In genomic region chr16:44173966-44174530, GRCm38 (mm10) we compare ENCODE assay signal across 8 mouse cellular contexts. TPM values are rescaled to one million over a fixed set of nuclear protein-coding genes. Genes with fewer than 3 reads are reported as not detected.
DNase-seq lines count a peak whose midpoint lies in the region; ATAC-seq and TF ChIP-seq lines count a peak whose summit lies in the region.

No protein-coding gene starts in this region.

- peak overlapping the region; percentile 74 for H3K4me2 ChIP-seq in heart, embryonic 13.5 days
- H3K4me2 ChIP-seq in heart, embryonic 16.5 days (ENCODE audit: low read depth, low read length), result peak overlapping the region; percentile 72
- H3K4me2 ChIP-seq in midbrain, embryonic 12.5 days (replicated peaks), result peak overlapping the region; percentile 79

- no peaks in the 10 kb centered on the region for H3K27me3 ChIP-seq in heart, embryonic 13.5 days (replicated peaks)
- H3K27me3 ChIP-seq in MEL (ENCODE audit: control insufficient read depth in 1 of 2, insufficient read depth in 2 of 2, low read length in 2 of 2), result no peaks in the 10 kb centered on the region
- no peaks in the 10 kb centered on the region for H3K27me3 ChIP-seq in heart, embryonic 16.5 days (ENCODE audit: control insufficient read depth, insufficient read depth, low read length)
- no peaks in the 10 kb centered on the region for H3K27me3 ChIP-seq in midbrain, embryonic 12.5 days

- peaks cover 28% of the 10 kb centered on the region for H3K4me1 ChIP-seq in heart, embryonic 13.5 days
- peaks cover 17 to 22% of the 10 kb centered on the region in 2 experiments for H3K4me1 ChIP-seq in MEL (ENCODE audit: control insufficient read depth in 1 of 2, insufficient read depth in 2 of 2, low read length in 2 of 2)
- peaks cover 21% of the 10 kb centered on the region for H3K4me1 ChIP-seq in heart, embryonic 16.5 days (ENCODE audit: control insufficient read depth, insufficient read depth, low read length)
- H3K4me1 ChIP-seq in midbrain, embryonic 12.5 days, result peaks cover 14% of the 10 kb centered on the region

- H3K36me3 ChIP-seq in heart, embryonic 13.5 days, result 0 out of 2 replicates have a peak, but pooled peaks cover 2% of the 10 kb centered on the region
- H3K36me3 ChIP-seq in MEL (ENCODE audit: control insufficient read depth in 1 of 2, insufficient read depth in 2 of 2, low read length in 2 of 2), result peaks cover 0 to 26% of the 10 kb centered on the region in 2 experiments; a peak in 2 of 4 replicates
- H3K36me3 ChIP-seq in heart, embryonic 16.5 days (ENCODE audit: control insufficient read depth, insufficient read depth), result 0 out of 2 replicates have a peak, but pooled peaks cover 2% of the 10 kb centered on the region
- H3K36me3 ChIP-seq in midbrain, embryonic 12.5 days, result 0 out of 2 replicates have a peak, but pooled peaks cover 3% of the 10 kb centered on the region

- no peak for ATAC-seq in heart, embryonic 13.5 days (ENCODE audit: extremely low read depth, insufficient number of reproducible peaks, low FRiP score, low TSS enrichment)
- ATAC-seq in heart, embryonic 16.5 days (replicated peaks; ENCODE audit: extremely low read depth, insufficient read depth, low FRiP score), result no peak
- no peak for ATAC-seq in midbrain, embryonic 12.5 days (ENCODE audit: low FRiP score, low read depth)

- TF ChIP-seq POLR2A in MEL (IDR thresholded peaks at IDR 0.05; ENCODE audit: control insufficient read depth in 1 of 2, insufficient read depth in 1 of 2, low read depth in 1 of 2, low read length in 2 of 2, poor library complexity in 1 of 2), result peak in 1 of 2 experiments; percentile 15; a peak in 1 of 4 replicates

- TF ChIP-seq RAD21 in MEL (IDR thresholded peaks at IDR 0.05; ENCODE audit: low read depth, low read length), result no peak

- no peak for TF ChIP-seq CTCF in MEL (IDR thresholded peaks at IDR 0.05 in 2 of 3, conservative IDR thresholded peaks at IDR 0.05 in 1 of 3; ENCODE audit: control insufficient read depth in 1 of 3, insufficient read depth in 1 of 3, low read depth in 2 of 3, low read length in 3 of 3, poor library complexity in 1 of 3, severe bottlenecking in 1 of 3)

- peak overlapping the region; percentile 98 for H3K9ac ChIP-seq in heart, embryonic 13.5 days
- peak overlapping the region; percentile 76 for H3K9ac ChIP-seq in MEL (ENCODE audit: control insufficient read depth, low read depth, low read length, poor library complexity, severe bottlenecking)
- peak overlapping the region; percentile 92 for H3K9ac ChIP-seq in heart, embryonic 16.5 days (ENCODE audit: low read length)
- H3K9ac ChIP-seq in midbrain, embryonic 12.5 days (replicated peaks), result peak overlapping the region; percentile 95

- WGBS in heart, embryonic 13.5 days, result 10% methylated on average over 7 of the region's 7 CpGs
- WGBS in heart, embryonic 16.5 days, result 12% methylated on average over 7 of the region's 7 CpGs
- WGBS in midbrain, embryonic 12.5 days, result 23% methylated on average over 7 of the region's 7 CpGs

- DNase-seq in heart, adult 8-10 months (ENCODE audit: low spot score), result no peak
- peak; percentile 73 for DNase-seq in MEL (ENCODE audit: low read depth, low spot score)
- DNase-seq in left cerebral cortex, adult 11 months (ENCODE audit: low spot score), result no peak
- DNase-seq in urinary bladder, postnatal 36 days (ENCODE audit: low spot score in 2 of 2), result no peak
- no peak for DNase-seq in adrenal gland, adult 18-20 months (ENCODE audit: low spot score in 2 of 2)

- no peaks in the 10 kb centered on the region for H3K9me3 ChIP-seq in heart, embryonic 13.5 days
- H3K9me3 ChIP-seq in MEL (replicated peaks; ENCODE audit: insufficient read depth, low read length), result no peaks in the 10 kb centered on the region
- H3K9me3 ChIP-seq in heart, embryonic 16.5 days (replicated peaks; ENCODE audit: control insufficient read depth, low read length), result no peaks in the 10 kb centered on the region
- no peaks in the 10 kb centered on the region for H3K9me3 ChIP-seq in midbrain, embryonic 12.5 days

- TF ChIP-seq EP300 in MEL (IDR thresholded peaks at IDR 0.05; ENCODE audit: low read depth in 1 of 2, low read length in 2 of 2), result peak; percentile 90 to 92

- peak overlapping the region; percentile 86 for H3K4me3 ChIP-seq in heart, embryonic 13.5 days
- peak overlapping the region; percentile 84 to 96 for H3K4me3 ChIP-seq in MEL (ENCODE audit: control insufficient read depth in 1 of 2, insufficient read depth in 1 of 2, low read depth in 2 of 2, low read length in 2 of 2)
- H3K4me3 ChIP-seq in heart, embryonic 16.5 days (ENCODE audit: low read length), result peak overlapping the region; percentile 85
- H3K4me3 ChIP-seq in midbrain, embryonic 12.5 days, result peak overlapping the region; percentile 96

- H3K27ac ChIP-seq in heart, embryonic 13.5 days (replicated peaks), result peak overlapping the region; percentile 99
- H3K27ac ChIP-seq in MEL (ENCODE audit: control insufficient read depth, low read depth, low read length), result peak overlapping the region; percentile 91
- H3K27ac ChIP-seq in heart, embryonic 16.5 days (ENCODE audit: low read length), result peak overlapping the region; percentile 96
- H3K27ac ChIP-seq in midbrain, embryonic 12.5 days (replicated peaks), result no peak overlapping the region; the same call in 1 of the 2 replicates

- peaks cover 26% of the 10 kb centered on the region for H3K79me2 ChIP-seq in MEL (ENCODE audit: control insufficient read depth, insufficient read depth, low read length, poor library complexity)

TF ChIP-seq in MEL, 35 proteins besides CTCF, POLR2A, EP300 and RAD21 (continues in another document):
- TF ChIP-seq GABPA (IDR thresholded peaks at IDR 0.05; ENCODE audit: low read depth, low read length) (no peak), USF2 (IDR thresholded peaks at IDR 0.05; ENCODE audit: borderline replicate concordance in 1 of 2, insufficient read depth in 1 of 2, low read depth in 1 of 2, low read length in 2 of 2) (no peak), POLR2AphosphoS5 (IDR thresholded peaks at IDR 0.05; ENCODE audit: borderline replicate concordance, low read depth, low read length) (no peak), ZC3H11A (IDR thresholded peaks at IDR 0.05; ENCODE audit: low read depth, low read length) (no peak), ZNF384 (IDR thresholded peaks at IDR 0.05; ENCODE audit: low read depth, low read length) (peak; percentile 69), MEF2A (IDR thresholded peaks at IDR 0.05; ENCODE audit: extremely low read depth, insufficient replicate concordance, low read depth, low read length, poor library complexity, severe bottlenecking) (no peak), MAX (IDR thresholded peaks at IDR 0.05; ENCODE audit: low read length) (peak; percentile 47; the same call in 1 of the 2 replicates), HCFC1 (IDR thresholded peaks at IDR 0.05; ENCODE audit: low read depth, low read length) (peak; percentile 56; the same call in 1 of the 2 replicates), CHD1 (IDR thresholded peaks at IDR 0.05; ENCODE audit: low read depth, low read length) (0 out of 2 replicates have a peak, but pooled peaks have one; percentile 59), GATA1 (IDR thresholded peaks at IDR 0.05; ENCODE audit: low read depth, low read length) (peak; percentile 92), NELFE (IDR thresholded peaks at IDR 0.05; ENCODE audit: low read depth, low read length) (no peak), ZKSCAN1 (IDR thresholded peaks at IDR 0.05; ENCODE audit: low read depth, low read length) (0 out of 2 replicates have a peak, but pooled peaks have one; percentile 26), MXI1 (IDR thresholded peaks at IDR 0.05; ENCODE audit: low read depth, low read length) (peak; percentile 57; the same call in 1 of the 2 replicates), USF1 (IDR thresholded peaks at IDR 0.05; ENCODE audit: low read depth, low read length) (no peak), ETS1 (IDR thresholded peaks at IDR 0.05; ENCODE audit: low read depth, low read length) (peak; percentile 85), MAFK (IDR thresholded peaks at IDR 0.05; ENCODE audit: borderline replicate concordance, low read depth, low read length) (peak; percentile 92), KAT2A (conservative IDR thresholded peaks at IDR 0.05; ENCODE audit: low read depth, low read length) (no peak), BHLHE40 (IDR thresholded peaks at IDR 0.05; ENCODE audit: borderline replicate concordance, low read depth, low read length) (peak; percentile 52; the same call in 1 of the 2 replicates), RCOR1 (IDR thresholded peaks at IDR 0.05; ENCODE audit: low read depth, low read length) (peak; percentile 92)

RNA-seq across cellular contexts. Expression of gene Usf3, which starts 1.0 kb away (rescaled TPM):
- 1.8 and 1.9 TPM in 2 replicates for polyA plus RNA-seq in heart, embryonic 13.5 days (2015; fragmentation: Nextera tagmentation; extraction: Ambion mirVana)
- 10 to 100 TPM; 15.6 to 22.2 (median 17.3) TPM for total RNA-seq in heart, adult 8-10 months (2022)
- 3.4 and 4.6 TPM in 2 replicates for total RNA-seq in MEL (2012; rRNA removed)
- polyA plus RNA-seq in MEL (2012; ENCODE audit: insufficient read depth in 1 of 2, insufficient read length in 2 of 2, low read depth in 1 of 2, low replicate concordance in 2 of 2, missing spikeins in 1 of 2), result 10 to 100 TPM; 11.0 to 89.6 TPM
- polyA plus RNA-seq in heart, embryonic 16.5 days (2015; fragmentation: Nextera tagmentation; extraction: Ambion mirVana), result 1.9 and 2.0 TPM in 2 replicates
- 4.1 TPM in 2 replicates for polyA plus RNA-seq in midbrain, embryonic 12.5 days (2016; fragmentation: Nextera tagmentation; extraction: Ambion mirVana)
- total RNA-seq in adrenal gland, adult 18-20 months (2021), result 10 to 100 TPM; 18.8 to 20.7 TPM

RNA-seq across cellular contexts. Expression of gene Naa50, which starts 34.4 kb away (rescaled TPM):
- polyA plus RNA-seq in heart, embryonic 13.5 days (2015; fragmentation: Nextera tagmentation; extraction: Ambion mirVana), result 73.7 and 77.0 TPM in 2 replicates
- total RNA-seq in heart, adult 8-10 months (2022), result 10 to 100 TPM; 54.3 to 58.7 (median 55.4) TPM
- total RNA-seq in MEL (2012; rRNA removed), result 52.1 and 52.8 TPM in 2 replicates
- polyA plus RNA-seq in MEL (2012; ENCODE audit: insufficient read depth in 1 of 2, insufficient read length in 2 of 2, low read depth in 1 of 2, low replicate concordance in 2 of 2, missing spikeins in 1 of 2), result 100 to 1,000 TPM in 1 of 2 experiments, 10 to 100 TPM in 1; 90.4 to 204 TPM
- 73.5 and 79.2 TPM in 2 replicates for polyA plus RNA-seq in heart, embryonic 16.5 days (2015; fragmentation: Nextera tagmentation; extraction: Ambion mirVana)
- polyA plus RNA-seq in midbrain, embryonic 12.5 days (2016; fragmentation: Nextera tagmentation; extraction: Ambion mirVana), result 101 and 106 TPM in 2 replicates
- 10 to 100 TPM; 87.1 to 96.8 TPM for total RNA-seq in adrenal gland, adult 18-20 months (2021)

RNA-seq across cellular contexts. Expression of gene Atp6v1a, which starts 34.5 kb away (rescaled TPM):
- 28.8 and 37.0 TPM in 2 replicates for polyA plus RNA-seq in heart, embryonic 13.5 days (2015; fragmentation: Nextera tagmentation; extraction: Ambion mirVana)
- 10 to 100 TPM; 20.2 to 26.2 (median 24.9) TPM for total RNA-seq in heart, adult 8-10 months (2022)
- total RNA-seq in MEL (2012; rRNA removed), result 34.9 and 42.5 TPM in 2 replicates
- 10 to 100 TPM in 1 of 2 experiments, not detected in 1; 38.5 TPM for polyA plus RNA-seq in MEL (2012; ENCODE audit: insufficient read depth in 1 of 2, insufficient read length in 2 of 2, low read depth in 1 of 2, low replicate concordance in 2 of 2, missing spikeins in 1 of 2)
- 36.9 and 39.7 TPM in 2 replicates for polyA plus RNA-seq in heart, embryonic 16.5 days (2015; fragmentation: Nextera tagmentation; extraction: Ambion mirVana)
- polyA plus RNA-seq in midbrain, embryonic 12.5 days (2016; fragmentation: Nextera tagmentation; extraction: Ambion mirVana), result 54.6 and 59.8 TPM in 2 replicates
- 100 to 1,000 TPM; 133 to 162 TPM for total RNA-seq in adrenal gland, adult 18-20 months (2021)
